Mouse (Mus musculus) neural tube, embryonic 13.5 days (tissue): Measurements from ENCODE around the gene Mmp10. TPM values are rescaled to one million over a fixed set of nuclear protein-coding genes. Genes with fewer than 3 reads are reported as not detected.

Experiments used
- ATAC-seq: fragments of 200-750 bp; cut with Nextera tagmentation; 2 replicates; pipeline ENCODE4 v1.8.0; 2017; ENCODE audit warnings: low read depth, mild to moderate bottlenecking, moderate TSS enrichment, moderate library complexity
- H3K27ac ChIP-seq: fragments of 300-500 bp; sonication (generic); replicated peaks from 2 replicates; pipeline ENCODE4 v1.5.1; 2015; ENCODE audit warnings: moderate library complexity, mild to moderate bottlenecking, inconsistent platforms
- H3K27me3 ChIP-seq: fragments of 300-500 bp; sonication (generic); 2 replicates; pipeline ENCODE4 v1.6.1; 2015; ENCODE audit warnings: mild to moderate bottlenecking, inconsistent platforms
- H3K36me3 ChIP-seq: fragments of 300-500 bp; sonication (generic); 2 replicates; pipeline ENCODE4 v1.6.1; 2015; ENCODE audit warnings: mild to moderate bottlenecking, inconsistent platforms
- H3K4me1 ChIP-seq: fragments of 300-500 bp; sonication (generic); replicated peaks from 2 replicates; pipeline ENCODE4 v1.6.1; 2015; ENCODE audit warnings: inconsistent platforms
- H3K4me2 ChIP-seq: fragments of 300-500 bp; sonication (generic); 2 replicates; pipeline ENCODE4 v1.6.1; 2015; ENCODE audit warnings: inconsistent platforms, mild to moderate bottlenecking, moderate library complexity
- H3K4me3 ChIP-seq: fragments of 300-500 bp; sonication (generic); 2 replicates; pipeline ENCODE4 v1.5.1; 2015; ENCODE audit warnings: mild to moderate bottlenecking, inconsistent platforms
- H3K9ac ChIP-seq: fragments of 300-500 bp; sonication (generic); 2 replicates; pipeline ENCODE4 v1.6.1; 2015; ENCODE audit warnings: moderate library complexity, mild to moderate bottlenecking, inconsistent platforms
- H3K9me3 ChIP-seq: fragments of 300-500 bp; sonication (generic); 2 replicates; pipeline ENCODE4 v1.6.1; 2016; ENCODE audit warnings: inconsistent platforms
- WGBS: fragments of 180-500 bp; shearing (Covaris S2); methylation state at CpG from one replicate; pipeline ENCODE4 v1.1.7; 2015; 5-methylcytosine and 5-hydroxymethylcytosine counted together
- polyA plus RNA-seq: library from polyadenylated mRNA; unstranded; fragments of >200 nt; fragmentation: Nextera tagmentation; extraction: Ambion mirVana; gene quantifications from 2 replicates; pipeline ENCODE4 v1.2.1, GENCODE M21; 2015

The Mmp10 gene
- polyA plus RNA-seq, 1 experiment from 2014 or later, result not detected

DNA sequence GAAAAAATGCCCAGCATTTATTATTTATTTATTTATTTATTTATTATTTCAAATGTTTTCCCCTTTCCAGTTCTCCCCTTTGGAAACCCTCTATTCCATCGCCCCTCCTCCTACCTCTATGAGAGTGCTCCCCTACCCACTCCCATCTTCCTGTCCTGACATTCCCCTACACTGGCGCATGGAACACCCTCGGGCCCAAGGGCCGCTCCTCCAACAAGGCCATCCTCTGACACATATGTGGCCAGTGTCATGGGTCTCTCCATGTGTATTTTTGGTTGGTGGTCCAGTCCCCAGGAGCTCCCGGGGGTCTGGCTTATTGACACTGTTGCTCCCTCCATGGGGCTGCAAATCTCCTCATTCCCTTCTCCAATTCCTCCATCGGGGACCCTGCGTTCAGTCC, 43.8 kb downstream of the Mmp10 start:
- no peaks in the 10 kb centered on the region for H3K36me3 ChIP-seq
- H3K4me2 ChIP-seq, result no peak overlapping the region
- WGBS, result 85% methylated on average over 7 of the region's 7 CpGs
- no peak for ATAC-seq
- H3K27ac ChIP-seq, result no peak overlapping the region
- no peaks in the 10 kb centered on the region for H3K4me1 ChIP-seq
- H3K4me3 ChIP-seq, result no peak overlapping the region
- H3K9ac ChIP-seq, result no peak overlapping the region
- H3K27me3 ChIP-seq, result no peaks in the 10 kb centered on the region
- no peaks in the 10 kb centered on the region for H3K9me3 ChIP-seq

DNA sequence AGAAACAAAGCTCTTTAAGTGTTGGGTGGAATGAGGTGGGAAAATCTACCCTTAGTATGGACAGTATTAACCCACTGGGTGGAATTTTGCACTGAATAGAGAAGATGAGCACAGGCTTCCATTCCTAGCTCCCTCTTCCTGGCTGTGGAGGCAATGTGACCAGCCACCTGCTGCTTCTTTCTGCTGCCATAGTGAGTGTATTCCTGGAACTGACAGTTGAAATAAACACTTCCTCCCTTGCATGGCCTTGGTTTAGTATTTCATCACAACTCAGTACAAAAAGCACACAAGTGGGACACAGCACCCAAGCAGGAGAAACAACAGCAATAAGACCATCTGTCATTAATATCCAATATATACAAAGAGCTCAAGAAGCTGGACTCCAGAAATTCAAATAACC, 49.8 kb downstream of the Mmp10 start:
- no peak for ATAC-seq
- no peak overlapping the region for H3K4me3 ChIP-seq
- no peaks in the 10 kb centered on the region for H3K27me3 ChIP-seq
- no peaks in the 10 kb centered on the region for H3K36me3 ChIP-seq
- no peak overlapping the region for H3K9ac ChIP-seq
- H3K4me1 ChIP-seq, result no peaks in the 10 kb centered on the region
- no peak overlapping the region for H3K27ac ChIP-seq
- H3K4me2 ChIP-seq, result no peak overlapping the region
- no peaks in the 10 kb centered on the region for H3K9me3 ChIP-seq

DNA sequence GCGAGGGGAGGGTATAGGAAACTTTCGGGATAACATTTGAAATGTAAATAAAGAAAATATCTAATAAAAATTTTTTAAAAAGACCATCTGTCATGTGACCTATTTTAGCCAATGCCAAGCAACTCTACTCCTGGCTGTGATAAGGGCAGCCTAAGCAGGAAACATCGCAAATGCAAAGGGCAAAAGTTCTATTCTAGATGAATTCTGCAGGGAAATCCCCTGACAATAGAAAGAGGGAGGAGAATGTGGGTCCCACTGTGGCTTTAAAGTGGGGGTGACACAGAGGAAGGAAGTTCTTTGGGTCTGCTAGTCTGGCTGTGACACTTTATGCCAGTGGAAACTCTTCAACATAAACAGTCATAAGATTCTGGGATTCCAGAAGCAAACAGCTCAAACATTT, 51.4 kb downstream of the Mmp10 start:
- Histone ChIP-seq H3K4me3 (no peak overlapping the region), H3K27ac (no peak overlapping the region), H3K36me3 (no peaks in the 10 kb centered on the region), H3K9me3 (no peaks in the 10 kb centered on the region), H3K9ac (no peak overlapping the region), H3K27me3 (no peaks in the 10 kb centered on the region), H3K4me1 (no peaks in the 10 kb centered on the region), H3K4me2 (no peak overlapping the region)
- 80% methylated on average over 3 of the region's 3 CpGs for WGBS
- no peak for ATAC-seq

DNA sequence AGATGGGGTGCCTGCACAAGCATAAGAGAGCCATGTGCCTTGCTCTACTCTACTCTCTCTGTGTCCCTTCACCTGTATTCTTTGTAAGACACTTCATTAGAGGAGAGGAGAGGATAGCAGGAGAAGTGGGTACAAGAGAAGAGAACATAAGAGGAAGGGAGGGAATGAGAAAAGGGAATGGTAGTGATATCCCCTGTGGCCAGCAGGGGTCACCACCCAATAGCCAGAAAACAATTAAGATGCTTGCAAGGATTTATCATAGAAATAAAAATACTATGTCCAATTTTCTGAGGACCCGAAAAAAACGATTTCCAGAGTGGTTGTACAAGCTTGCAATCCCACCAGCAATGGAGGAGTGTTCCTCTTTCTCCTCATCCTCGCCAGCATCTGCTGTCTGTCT, 52.2 kb downstream of the Mmp10 start:
- no peak overlapping the region for H3K9ac ChIP-seq
- H3K4me2 ChIP-seq, result no peak overlapping the region
- no peaks in the 10 kb centered on the region for H3K9me3 ChIP-seq
- no peaks in the 10 kb centered on the region for H3K36me3 ChIP-seq
- H3K27ac ChIP-seq, result no peak overlapping the region
- 36% methylated on average over 3 of the region's 3 CpGs for WGBS
- no peak for ATAC-seq
- no peaks in the 10 kb centered on the region for H3K4me1 ChIP-seq
- H3K27me3 ChIP-seq, result no peaks in the 10 kb centered on the region
- H3K4me3 ChIP-seq, result no peak overlapping the region

DNA sequence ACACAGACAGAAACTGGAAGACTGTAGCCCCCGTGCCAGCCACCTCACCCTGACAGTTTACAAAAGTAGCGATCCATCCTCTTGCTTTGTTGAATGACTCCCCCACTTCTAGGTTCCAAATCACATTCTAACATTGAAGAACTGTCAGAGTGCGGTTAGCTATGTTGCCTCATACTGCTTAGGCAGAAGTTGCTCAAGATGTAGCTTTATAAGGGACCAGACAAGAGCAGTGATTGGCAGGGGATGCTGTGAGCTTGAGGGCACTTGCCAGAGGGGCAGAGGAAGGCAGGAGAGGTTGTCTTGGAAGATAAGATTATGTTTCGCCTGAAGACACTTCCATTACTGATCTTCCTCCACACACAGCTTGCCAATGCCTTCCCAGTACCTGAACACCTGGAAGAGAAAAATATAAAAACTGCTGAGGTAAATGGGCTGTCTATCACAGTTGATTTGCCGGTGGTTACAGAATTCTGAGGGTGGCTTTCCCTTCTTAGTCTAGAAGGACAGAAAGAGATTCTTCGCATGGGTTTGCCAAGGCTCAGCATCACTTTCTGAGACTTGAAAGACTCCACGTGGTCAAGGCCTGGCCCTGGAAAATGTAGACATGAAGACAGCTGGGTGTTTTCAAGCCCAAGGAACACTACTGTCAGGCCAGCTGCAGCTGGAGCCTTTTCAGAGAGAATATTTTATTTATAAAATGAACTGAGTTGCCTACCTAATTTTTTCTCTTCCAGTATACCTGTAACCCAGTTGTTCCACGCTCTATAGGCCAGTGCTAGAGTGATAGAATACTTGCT, 56.3 kb downstream of the Mmp10 start, which contains the start of gene Mmp8:
Gene Mmp8 (plus strand): TSS at position 236 of the 797 bp plus-strand sequence.
- H3K4me1 ChIP-seq, result no peaks in the 10 kb centered on the region
- H3K9ac ChIP-seq, result no peak within 1 kb of the TSS
- no peaks in the 10 kb centered on the region for H3K9me3 ChIP-seq
- no peaks in the 10 kb centered on the region for H3K27me3 ChIP-seq
- H3K36me3 ChIP-seq, result no peaks in the 10 kb centered on the region
- H3K27ac ChIP-seq, result no peak within 1 kb of the TSS
- WGBS, result 87% methylated on average over 8 of the region's 8 CpGs
- H3K4me2 ChIP-seq, result no peak within 1 kb of the TSS
- no peak for ATAC-seq
- no peak within 1 kb of the TSS for H3K4me3 ChIP-seq

Other genes with a start within 250 kb of the Mmp10 start
- not detected in 2 replicates for gene Mmp13, start 229.8 kb upstream of the Mmp10 start, polyA plus RNA-seq
- gene Mmp12, start 158.0 kb upstream of the Mmp10 start, polyA plus RNA-seq, result not detected in 2 replicates
- gene Mmp1b, start 114.3 kb upstream of the Mmp10 start, polyA plus RNA-seq, result not detected in 2 replicates
- not detected in 2 replicates for gene Mmp3, start 56.5 kb upstream of the Mmp10 start, polyA plus RNA-seq
- 0.19 and 0.53 TPM in 2 replicates for gene Mmp8, start 56.1 kb downstream of the Mmp10 start, polyA plus RNA-seq
- not detected in 2 replicates for gene Mmp27, start 69.0 kb downstream of the Mmp10 start, polyA plus RNA-seq
- gene Mmp20, start 125.9 kb downstream of the Mmp10 start, polyA plus RNA-seq, result not detected in 2 replicates
- gene Mmp7, start 189.7 kb downstream of the Mmp10 start, polyA plus RNA-seq, result not detected in 2 replicates